Mouse (Mus musculus): ENCODE measurements around the gene Snx33. TPM values are rescaled to one million over a fixed set of nuclear protein-coding genes. Genes with fewer than 3 reads are reported as not detected.
A peak's percentile ranks its signal among the peaks of the same experiment; 100 is the strongest.

Gene Snx33
- total and polyA plus RNA-seq, 2 experiments: 7.6 to 10.5 TPM

DNA sequence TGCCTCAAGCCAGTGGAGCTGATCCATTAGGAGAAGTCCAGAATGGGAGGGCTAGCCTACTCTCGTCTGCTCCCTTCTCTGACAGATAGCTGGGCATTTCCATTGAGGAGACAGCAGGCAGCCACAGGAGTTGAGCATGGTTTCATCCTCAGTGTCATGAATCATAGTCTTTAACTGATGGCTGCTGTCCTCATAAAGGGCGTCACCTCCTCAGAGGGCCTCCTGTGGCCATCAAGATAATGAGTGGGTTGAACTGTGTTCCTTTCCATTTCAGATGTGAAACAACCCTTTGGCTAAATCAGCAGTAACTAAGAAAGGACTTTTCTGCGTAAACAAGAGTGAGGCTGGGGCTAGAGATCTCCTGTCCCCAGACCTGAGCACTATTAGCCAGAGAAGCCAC lies 24.5 kb downstream of the Snx33 start:
- Histone ChIP-seq H3K9ac (ENCODE audit: low read depth, low read length) (no peak overlapping the region), H3K27me3 (ENCODE audit: control insufficient read depth, insufficient read depth, low read length) (no peaks in the 10 kb centered on the region), H3K4me3 (ENCODE audit: insufficient read depth, low read depth, low read length) (no peak overlapping the region), H3K27ac (replicated peaks; ENCODE audit: insufficient read depth, low read depth, low read length) (no peak overlapping the region), H3K4me1 (ENCODE audit: control insufficient read depth, insufficient read depth, low read length) (no peaks in the 10 kb centered on the region), H3K79me2 (ENCODE audit: control insufficient read depth, insufficient read depth, low read length) (no peaks in the 10 kb centered on the region), H3K36me3 (ENCODE audit: control insufficient read depth, insufficient read depth, low read length) (no peaks in the 10 kb centered on the region)
- 95% methylated on average over 3 of the region's 3 CpGs for WGBS
- TF ChIP-seq CTCF (IDR thresholded peaks at IDR 0.05; ENCODE audit: low read depth, low read length) (no peak), POLR2A (IDR thresholded peaks at IDR 0.05; ENCODE audit: extremely low read depth, insufficient read depth, low read length) (no peak)
- DNase-seq (ENCODE audit: extremely low read depth, low read depth, low spot score): no peak

DNA sequence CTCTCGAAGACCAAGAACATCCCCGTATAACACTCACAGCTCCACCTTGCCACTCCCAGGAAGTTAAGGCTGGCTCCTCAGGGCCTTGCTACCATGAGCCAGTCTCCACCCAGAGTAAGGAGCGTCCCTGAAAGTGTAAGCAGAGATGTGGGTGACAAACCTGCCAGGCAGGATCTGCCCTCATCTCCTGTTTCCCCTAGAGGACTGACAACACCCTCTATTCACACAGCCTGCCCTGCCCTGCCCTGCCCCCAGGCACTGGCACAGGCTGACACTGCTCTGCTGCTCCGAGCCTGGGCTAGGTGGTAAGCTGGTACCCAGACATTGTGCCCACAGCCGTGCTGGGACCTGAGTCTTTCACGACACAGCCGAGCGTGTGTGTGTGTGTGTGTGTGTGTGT lies 27.0 kb downstream of the Snx33 start:
- Histone ChIP-seq H3K36me3 (ENCODE audit: control insufficient read depth, insufficient read depth, low read length) (no peaks in the 10 kb centered on the region), H3K79me2 (ENCODE audit: control insufficient read depth, insufficient read depth, low read length) (no peaks in the 10 kb centered on the region), H3K9ac (ENCODE audit: low read depth, low read length) (no peak overlapping the region), H3K4me1 (ENCODE audit: control insufficient read depth, insufficient read depth, low read length) (no peaks in the 10 kb centered on the region), H3K27me3 (ENCODE audit: control insufficient read depth, insufficient read depth, low read length) (no peaks in the 10 kb centered on the region), H3K4me3 (ENCODE audit: insufficient read depth, low read depth, low read length) (no peak overlapping the region), H3K27ac (replicated peaks; ENCODE audit: insufficient read depth, low read depth, low read length) (no peak overlapping the region)
- TF ChIP-seq POLR2A (IDR thresholded peaks at IDR 0.05; ENCODE audit: extremely low read depth, insufficient read depth, low read length) (no peak), CTCF (IDR thresholded peaks at IDR 0.05; ENCODE audit: low read depth, low read length) (no peak)
- 74% methylated on average over 8 of the region's 8 CpGs for WGBS
- no peak for DNase-seq (ENCODE audit: extremely low read depth, low read depth, low spot score)

DNA sequence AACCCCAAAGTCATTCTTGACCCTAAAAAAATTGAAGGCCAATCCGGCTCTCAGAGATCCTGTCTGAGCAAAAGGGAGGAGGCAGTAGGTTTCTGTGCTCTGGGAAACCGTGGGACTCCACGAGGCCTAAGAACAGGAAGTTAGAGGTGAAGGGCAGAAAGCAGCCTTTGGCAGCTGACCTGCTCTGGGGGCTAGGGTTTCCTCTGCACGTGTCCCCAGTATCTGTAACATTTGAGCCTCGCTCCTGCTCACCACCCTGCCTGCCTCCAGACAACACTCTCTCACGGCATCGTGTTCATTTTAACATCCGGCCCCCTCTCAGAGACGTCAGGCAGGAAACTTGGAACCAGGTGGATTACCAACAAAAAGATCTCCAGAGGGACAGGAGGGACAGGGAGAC lies 27.6 kb downstream of the Snx33 start:
- Histone ChIP-seq H3K36me3 (ENCODE audit: control insufficient read depth, insufficient read depth, low read length) (no peaks in the 10 kb centered on the region), H3K9ac (ENCODE audit: low read depth, low read length) (no peak overlapping the region)

GRCm38 (mm10) chr9:56900060-56900459 lies 28.1 kb downstream of the Snx33 start:
- H3K36me3 ChIP-seq (ENCODE audit: control insufficient read depth, insufficient read depth, low read length): no peaks in the 10 kb centered on the region
- DNase-seq (ENCODE audit: extremely low read depth, low read depth, low spot score): no peak
- H3K4me3 ChIP-seq (ENCODE audit: insufficient read depth, low read depth, low read length): no peak overlapping the region
- no peak overlapping the region for H3K27ac ChIP-seq (replicated peaks; ENCODE audit: insufficient read depth, low read depth, low read length)
- H3K79me2 ChIP-seq (ENCODE audit: control insufficient read depth, insufficient read depth, low read length): no peaks in the 10 kb centered on the region
- no peak for TF ChIP-seq POLR2A (IDR thresholded peaks at IDR 0.05; ENCODE audit: extremely low read depth, insufficient read depth, low read length)
- TF ChIP-seq CTCF (IDR thresholded peaks at IDR 0.05; ENCODE audit: low read depth, low read length): no peak
- H3K4me1 ChIP-seq (ENCODE audit: control insufficient read depth, insufficient read depth, low read length): no peaks in the 10 kb centered on the region
- H3K9ac ChIP-seq (ENCODE audit: low read depth, low read length): no peak overlapping the region
- no peaks in the 10 kb centered on the region for H3K27me3 ChIP-seq (ENCODE audit: control insufficient read depth, insufficient read depth, low read length)

More for the DNA sequence above, 27.6 kb downstream of the Snx33 start:
- Histone ChIP-seq H3K27me3 (ENCODE audit: control insufficient read depth, insufficient read depth, low read length) (no peaks in the 10 kb centered on the region), H3K4me3 (ENCODE audit: insufficient read depth, low read depth, low read length) (no peak overlapping the region), H3K4me1 (ENCODE audit: control insufficient read depth, insufficient read depth, low read length) (no peaks in the 10 kb centered on the region), H3K27ac (replicated peaks; ENCODE audit: insufficient read depth, low read depth, low read length) (0 out of 2 replicates have a peak overlapping the region, but pooled peaks have one; percentile 18), H3K79me2 (ENCODE audit: control insufficient read depth, insufficient read depth, low read length) (no peaks in the 10 kb centered on the region)
- TF ChIP-seq CTCF (IDR thresholded peaks at IDR 0.05; ENCODE audit: low read depth, low read length) (no peak), POLR2A (IDR thresholded peaks at IDR 0.05; ENCODE audit: extremely low read depth, insufficient read depth, low read length) (no peak)
- 75% methylated on average over 9 of the region's 9 CpGs for WGBS
- DNase-seq (ENCODE audit: extremely low read depth, low read depth, low spot score): no peak

GRCm38 (mm10) chr9:56899409-56899808 lies 28.8 kb downstream of the Snx33 start:
- H3K4me1 ChIP-seq (ENCODE audit: control insufficient read depth, insufficient read depth, low read length): no peaks in the 10 kb centered on the region
- TF ChIP-seq POLR2A (IDR thresholded peaks at IDR 0.05; ENCODE audit: extremely low read depth, insufficient read depth, low read length): no peak
- no peak for TF ChIP-seq CTCF (IDR thresholded peaks at IDR 0.05; ENCODE audit: low read depth, low read length)
- 96% methylated on average over 11 of the region's 11 CpGs for WGBS
- H3K27me3 ChIP-seq (ENCODE audit: control insufficient read depth, insufficient read depth, low read length): no peaks in the 10 kb centered on the region
- no peak overlapping the region for H3K4me3 ChIP-seq (ENCODE audit: insufficient read depth, low read depth, low read length)
- no peak overlapping the region for H3K27ac ChIP-seq (replicated peaks; ENCODE audit: insufficient read depth, low read depth, low read length)
- no peaks in the 10 kb centered on the region for H3K79me2 ChIP-seq (ENCODE audit: control insufficient read depth, insufficient read depth, low read length)
- no peaks in the 10 kb centered on the region for H3K36me3 ChIP-seq (ENCODE audit: control insufficient read depth, insufficient read depth, low read length)
- no peak for DNase-seq (ENCODE audit: extremely low read depth, low read depth, low spot score)
- H3K9ac ChIP-seq (ENCODE audit: low read depth, low read length): no peak overlapping the region

DNA sequence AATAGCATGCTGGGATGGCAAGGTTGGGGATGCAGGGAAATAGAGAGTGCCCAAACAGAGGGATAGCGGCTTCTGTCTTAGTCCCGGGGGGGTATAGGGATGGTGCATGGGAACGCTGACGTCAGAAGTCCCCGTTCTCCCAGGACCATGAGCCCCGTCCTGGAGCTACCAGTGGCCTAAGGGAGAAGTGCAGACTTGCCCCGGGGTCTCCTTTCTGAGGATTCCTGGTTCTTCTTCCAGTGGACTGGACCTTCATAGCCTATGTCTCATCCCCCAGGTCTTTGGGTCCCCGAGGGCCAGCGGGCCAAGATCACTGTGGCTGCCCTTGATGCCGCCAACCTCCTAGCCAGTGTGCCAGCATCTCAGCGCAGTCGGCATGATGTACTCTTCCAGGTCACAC lies 31.4 kb downstream of the Snx33 start:
- H3K36me3 ChIP-seq (ENCODE audit: control insufficient read depth, insufficient read depth, low read length): no peaks in the 10 kb centered on the region
- no peak for DNase-seq (ENCODE audit: extremely low read depth, low read depth, low spot score)
- H3K27me3 ChIP-seq (ENCODE audit: control insufficient read depth, insufficient read depth, low read length): 0 out of 2 replicates have a peak, but pooled peaks cover 2% of the 10 kb centered on the region
- H3K79me2 ChIP-seq (ENCODE audit: control insufficient read depth, insufficient read depth, low read length): no peaks in the 10 kb centered on the region
- no peak overlapping the region for H3K4me3 ChIP-seq (ENCODE audit: insufficient read depth, low read depth, low read length)
- TF ChIP-seq POLR2A (IDR thresholded peaks at IDR 0.05; ENCODE audit: extremely low read depth, insufficient read depth, low read length) (no peak), CTCF (IDR thresholded peaks at IDR 0.05; ENCODE audit: low read depth, low read length) (no peak)
- H3K9ac ChIP-seq (ENCODE audit: low read depth, low read length): no peak overlapping the region
- H3K4me1 ChIP-seq (ENCODE audit: control insufficient read depth, insufficient read depth, low read length): 0 out of 2 replicates have a peak, but pooled peaks cover under 1% of the 10 kb centered on the region
- no peak overlapping the region for H3K27ac ChIP-seq (replicated peaks; ENCODE audit: insufficient read depth, low read depth, low read length)
- WGBS: 90% methylated on average over 12 of the region's 12 CpGs

All from liver, adult 2 months (tissue).